Mouse (Mus musculus) liver, embryonic 14.5 days (tissue): Measurements from ENCODE around the gene Krtap9-3. TPM values are rescaled to one million over a fixed set of nuclear protein-coding genes. Genes with fewer than 3 reads are reported as not detected.
"Not testable (repeated sequence)": the region's sequence is repeated elsewhere in the genome, so short reads cannot be mapped to it uniquely, and the experiment has no call there.

Source experiments
- ATAC-seq: fragments of 200-750 bp; cut with Nextera tagmentation; 2 replicates; pipeline ENCODE4 v1.8.0; 2017; ENCODE audit warnings: moderate number of reproducible peaks, mild to moderate bottlenecking, moderate library complexity; ENCODE audit not compliant: insufficient read depth
- DNase-seq, 3 experiments: peaks; one replicate each; pipeline ENCODE4 v3.0.0-alpha.2; 2012 to 2013; ENCODE audit warnings: low read depth in 3 of 3, low spot score in 3 of 3
- H3K27ac ChIP-seq: fragments of 300-500 bp; sonication (generic); 2 replicates; pipeline ENCODE4 v1.5.1; 2014; ENCODE audit warnings: moderate library complexity, mild to moderate bottlenecking, control low read depth, inconsistent platforms
- H3K27me3 ChIP-seq: fragments of 300-500 bp; sonication (generic); 2 replicates; pipeline ENCODE4 v1.6.1; 2014; ENCODE audit warnings: mild to moderate bottlenecking, low read length, moderate library complexity; ENCODE audit not compliant: control insufficient read depth, insufficient read depth
- H3K36me3 ChIP-seq: fragments of 300-500 bp; sonication (generic); replicated peaks from 2 replicates; pipeline ENCODE4 v1.6.1; 2014; ENCODE audit warnings: low read depth; ENCODE audit not compliant: control insufficient read depth, insufficient read depth
- H3K4me1 ChIP-seq, 2 experiments: fragments of 200-500 bp in 1 of 2; fragments of 300-500 bp in 1 of 2; sonication (generic) in 1 of 2; replicated peaks; 2 replicates each; pipeline ENCODE4 v1.6.1; 2012 to 2014; ENCODE audit warnings: antibody characterized with exemption in 1 of 2, inconsistent platforms in 1 of 2, low read length in 1 of 2; ENCODE audit not compliant: control insufficient read depth in 2 of 2, insufficient read depth in 2 of 2
- H3K4me2 ChIP-seq: fragments of 300-500 bp; sonication (generic); 2 replicates; pipeline ENCODE4 v1.6.1; 2014; ENCODE audit warnings: low read depth, mild to moderate bottlenecking, control low read depth, moderate library complexity
- H3K4me3 ChIP-seq, 2 experiments: fragments of 200-500 bp in 1 of 2; fragments of 300-500 bp in 1 of 2; sonication (generic) in 1 of 2; 2 replicates each; pipeline ENCODE4 v1.5.1; 2012 to 2014; ENCODE audit warnings: low read depth in 2 of 2, low read length in 2 of 2, mild to moderate bottlenecking in 2 of 2, control low read depth in 1 of 2, inconsistent platforms in 1 of 2, moderate library complexity in 1 of 2; ENCODE audit not compliant: insufficient read depth in 1 of 2
- H3K9ac ChIP-seq: fragments of 300-500 bp; sonication (generic); replicated peaks from 2 replicates; pipeline ENCODE4 v1.6.1; 2014; ENCODE audit warnings: mild to moderate bottlenecking, control low read depth, moderate library complexity
- H3K9me3 ChIP-seq: fragments of 300-500 bp; sonication (generic); 2 replicates; pipeline ENCODE4 v1.6.1; 2016; ENCODE audit warnings: low read length, mixed read lengths; ENCODE audit not compliant: control insufficient read depth
- CTCF ChIP-seq: IDR thresholded peaks from 2 replicates; pipeline ENCODE4 v1.5.1; 2016; ENCODE audit warnings: antibody characterized with exemption, low read depth, control low read depth
- EP300 ChIP-seq: IDR thresholded peaks from 2 replicates; pipeline ENCODE4 v1.6.1; 2016; ENCODE audit warnings: antibody characterized with exemption, low read depth
- WGBS: fragments of 180-500 bp; shearing (Covaris S2); extraction: QIAGEN DNeasy Blood & Tissue Kit; methylation state at CpG from one replicate; pipeline ENCODE4 v1.1.7; 2014; ENCODE audit not compliant: insufficient replicate concordance; 5-methylcytosine and 5-hydroxymethylcytosine counted together
- polyA plus RNA-seq, 2 experiments: library from polyadenylated mRNA; depleted of rRNA in 1 of 2; stranded (reverse) in 1 of 2; unstranded in 1 of 2; fragments of >200 nt; fragmentation: Nextera tagmentation in 1 of 2; extraction: Ambion mirVana in 1 of 2; gene quantifications; 2 replicates each; pipeline versions ENCODE4 v1.2.1 to v1.2.3; 2012 to 2014

The Krtap9-3 gene
- not detected in 2 replicates for polyA plus RNA-seq (2012; rRNA removed)
- polyA plus RNA-seq (2014; fragmentation: Nextera tagmentation; extraction: Ambion mirVana) = not detected in 2 replicates

DNA sequence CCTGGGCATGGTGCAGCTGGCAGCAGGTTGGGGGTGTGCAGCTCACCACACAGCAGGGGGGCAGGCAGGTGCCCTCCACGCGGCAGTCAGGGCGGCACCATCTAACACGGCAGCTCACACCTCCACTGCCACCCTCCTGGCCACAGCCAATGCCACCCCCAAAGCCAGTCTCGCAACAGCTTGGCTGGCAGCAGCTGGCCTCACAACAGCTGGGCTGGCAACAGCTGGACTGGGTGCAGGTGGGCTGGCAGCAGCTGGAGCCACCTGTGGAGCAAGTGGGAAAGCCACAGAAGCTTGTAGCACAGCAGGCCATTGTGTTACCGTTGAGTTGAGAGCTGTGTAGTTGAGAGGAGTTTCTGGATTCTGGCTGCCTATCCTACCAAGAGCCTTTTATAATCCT, at the start of gene Krtap9-3:
TSS of gene Krtap9-3 (minus strand) at position 364 of the 400 bp plus-strand sequence.
- 64% methylated on average over 6 of the region's 6 CpGs for WGBS
- not testable (repeated sequence) for H3K4me1 ChIP-seq, H3K36me3 ChIP-seq, ATAC-seq, H3K4me2 ChIP-seq, H3K9me3 ChIP-seq, H3K27ac ChIP-seq, H3K4me3 ChIP-seq, DNase-seq, H3K9ac ChIP-seq, H3K27me3 ChIP-seq

DNA sequence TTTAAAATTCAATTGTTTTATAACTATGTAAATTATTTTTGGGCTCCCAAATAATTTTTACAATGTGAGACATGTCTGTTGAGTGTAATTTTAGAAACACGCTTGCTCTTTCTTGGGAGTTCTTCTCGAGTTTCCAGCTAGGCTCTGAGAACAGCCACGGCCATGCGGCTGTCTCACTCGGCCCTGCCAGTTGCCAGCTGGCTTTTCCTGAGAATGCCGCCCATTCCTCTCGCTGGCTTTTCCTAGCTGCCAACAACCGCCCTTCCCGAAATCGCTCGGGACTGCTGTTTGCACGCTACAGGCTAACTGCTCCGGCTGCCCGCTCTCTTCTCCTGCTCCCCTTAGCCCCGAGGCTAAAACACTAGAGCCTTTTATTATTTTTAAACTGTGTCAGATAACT, 48.5 kb upstream of the Krtap9-3 start:
- Histone ChIP-seq H3K27me3 (no peaks in the 10 kb centered on the region), H3K4me2 (no peak overlapping the region), H3K4me1 (no peaks in the 10 kb centered on the region), H3K36me3 (no peaks in the 10 kb centered on the region), H3K27ac (no peak overlapping the region), H3K9ac (no peak overlapping the region), H3K9me3 (no peaks in the 10 kb centered on the region), H3K4me3 (no peak overlapping the region)
- TF ChIP-seq CTCF = no peak
- no peak for TF ChIP-seq EP300
- DNase-seq (no peak), ATAC-seq (no peak)
- WGBS = 69% methylated on average over 15 of the region's 15 CpGs

DNA sequence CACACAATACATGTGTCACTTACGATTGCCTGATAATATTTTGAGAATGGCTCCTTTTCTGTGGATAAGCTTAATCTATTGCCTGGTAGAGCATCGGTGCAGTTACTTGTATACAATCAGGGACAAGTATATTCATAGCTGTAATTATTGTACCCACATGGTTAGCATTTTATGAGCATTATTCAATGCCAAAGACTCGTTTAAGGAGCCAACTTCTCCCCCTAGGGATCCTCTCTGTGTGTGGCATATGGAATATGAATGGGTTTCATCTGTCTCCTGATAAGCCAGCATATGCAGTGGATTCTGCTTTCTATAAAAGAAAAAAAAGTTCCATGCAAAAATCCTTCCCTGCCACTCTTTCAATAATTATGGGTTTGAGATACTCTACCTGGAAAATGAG, 46.4 kb upstream of the Krtap9-3 start:
- Histone ChIP-seq H3K27ac (no peak overlapping the region), H3K36me3 (no peaks in the 10 kb centered on the region), H3K9me3 (no peaks in the 10 kb centered on the region), H3K27me3 (no peaks in the 10 kb centered on the region), H3K9ac (no peak overlapping the region), H3K4me2 (no peak overlapping the region), H3K4me3 (no peak overlapping the region), H3K4me1 (no peaks in the 10 kb centered on the region)
- no peak for ATAC-seq
- DNase-seq = no peak
- no peak for TF ChIP-seq EP300
- no peak for TF ChIP-seq CTCF
- 46% methylated on average over 3 of the region's 3 CpGs for WGBS

DNA sequence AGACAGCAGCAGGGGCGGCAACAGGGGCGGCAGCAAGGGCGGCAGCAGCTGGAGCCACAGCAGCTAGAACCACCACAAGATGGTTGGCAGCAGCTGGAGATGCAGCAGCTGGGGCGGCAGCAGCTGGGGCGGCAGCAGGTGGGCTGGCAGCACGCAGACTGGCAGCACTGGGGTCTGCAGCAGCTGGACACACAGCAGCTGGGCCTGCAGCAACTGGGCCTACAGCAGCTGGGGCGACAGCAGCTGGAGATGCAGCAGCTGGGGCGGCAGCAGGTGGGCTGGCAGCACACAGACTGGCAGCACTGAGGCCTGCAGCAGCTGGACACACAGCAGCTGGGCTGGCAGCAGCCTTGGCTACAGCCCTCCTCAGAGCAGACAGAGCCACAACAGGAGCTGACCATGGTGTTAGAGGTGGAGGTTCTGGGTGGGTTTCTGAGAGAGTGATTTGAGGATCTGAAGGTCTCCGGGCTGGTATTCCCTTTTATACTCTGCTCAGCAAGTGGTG, 45.8 kb upstream of the Krtap9-3 start, which contains the start of gene Krtap4-7:
TSS of gene Krtap4-7 (minus strand) at position 455 of the 505 bp plus-strand sequence.
- H3K27me3 ChIP-seq, H3K36me3 ChIP-seq, ATAC-seq, H3K9me3 ChIP-seq, H3K4me2 ChIP-seq, H3K4me1 ChIP-seq, DNase-seq, H3K4me3 ChIP-seq, H3K9ac ChIP-seq, H3K27ac ChIP-seq: not testable (repeated sequence)
- WGBS = 58% methylated on average over 9 of the region's 9 CpGs

DNA sequence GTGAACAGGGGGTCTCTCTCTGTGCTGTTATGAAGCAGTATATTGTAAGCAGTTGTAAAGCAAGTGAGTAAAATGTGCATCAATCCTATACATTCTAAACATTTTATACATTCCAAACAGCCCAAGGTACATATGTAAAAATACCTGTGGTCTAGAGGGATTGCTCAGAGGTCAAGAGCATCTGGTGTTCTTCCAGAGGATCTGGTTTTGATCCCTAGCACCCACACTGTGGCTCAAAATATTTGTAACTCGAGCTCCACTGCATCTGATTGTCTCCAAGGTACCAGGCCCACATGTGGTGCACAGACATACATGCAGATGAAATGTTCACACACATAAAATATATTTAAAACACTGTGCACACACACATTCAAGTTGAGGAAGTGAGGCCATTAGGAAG, 43.0 kb upstream of the Krtap9-3 start:
- H3K4me2 ChIP-seq = no peak overlapping the region
- no peak overlapping the region for H3K9ac ChIP-seq
- H3K27me3 ChIP-seq = no peaks in the 10 kb centered on the region
- ATAC-seq = no peak
- no peak for DNase-seq
- H3K4me1 ChIP-seq = no peaks in the 10 kb centered on the region
- H3K36me3 ChIP-seq = no peaks in the 10 kb centered on the region
- no peak overlapping the region for H3K27ac ChIP-seq
- WGBS = 11% methylated on average over 1 of the region's 1 CpGs
- no peaks in the 10 kb centered on the region for H3K9me3 ChIP-seq
- no peak overlapping the region for H3K4me3 ChIP-seq
- TF ChIP-seq CTCF = no peak
- no peak for TF ChIP-seq EP300
